Mouse (Mus musculus) CD4-positive naive resting alpha-beta T cell, adult 76 days (primary cell): ENCODE measurements around the gene Olfr91. TPM values are rescaled to one million over a fixed set of nuclear protein-coding genes. Genes with fewer than 3 reads are reported as not detected.

Experiments used
- total RNA-seq: library from RNA; stranded (reverse); gene quantifications from one replicate; pipeline ENCODE4 v1.2.4, GENCODE M21; 2023

Olfr91 gene
- total RNA-seq, result not detected

DNA sequence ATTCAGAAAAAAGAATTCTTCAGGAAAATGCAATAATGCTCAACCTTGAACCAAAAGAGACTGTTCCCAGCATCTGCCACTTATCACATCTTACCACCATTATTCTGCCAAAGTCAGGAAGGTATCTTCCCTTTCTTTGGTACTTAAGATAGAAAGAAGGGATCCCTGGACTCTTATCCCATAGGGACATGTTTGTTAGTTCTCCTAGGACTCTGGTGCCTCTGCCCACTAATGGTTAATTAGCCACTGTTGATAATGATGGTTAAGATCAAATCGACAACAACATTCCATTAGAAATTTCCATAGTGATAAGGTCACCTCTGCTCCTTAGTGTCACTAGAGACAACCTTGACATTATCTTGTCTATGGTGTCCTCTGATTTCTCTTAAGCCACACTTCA is at the start of gene Olfr91:
TSS of gene Olfr91 (minus strand) at position 101 of the 400 bp plus-strand sequence.

DNA sequence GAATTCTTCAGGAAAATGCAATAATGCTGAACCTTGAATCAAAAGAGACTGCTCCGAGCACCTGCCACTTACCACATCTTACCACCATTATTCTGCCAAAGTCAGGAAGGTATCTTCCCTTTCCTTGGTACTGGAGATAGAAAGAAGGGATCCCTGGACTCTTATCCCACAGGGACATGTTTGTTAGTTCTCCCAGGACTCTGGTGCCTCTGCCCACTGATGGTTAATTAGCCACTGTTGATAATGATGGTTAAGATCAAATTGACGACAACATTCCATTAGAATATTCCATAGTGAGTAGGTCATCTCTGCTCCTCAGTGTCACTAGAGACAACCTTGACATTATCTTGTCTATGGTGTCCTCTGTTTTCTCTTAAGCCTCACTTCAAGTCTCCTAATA is 21.9 kb upstream of the Olfr91 start, which contains the start of gene Olfr92:
TSS of gene Olfr92 (minus strand) at position 101 of the 400 bp plus-strand sequence.

DNA sequence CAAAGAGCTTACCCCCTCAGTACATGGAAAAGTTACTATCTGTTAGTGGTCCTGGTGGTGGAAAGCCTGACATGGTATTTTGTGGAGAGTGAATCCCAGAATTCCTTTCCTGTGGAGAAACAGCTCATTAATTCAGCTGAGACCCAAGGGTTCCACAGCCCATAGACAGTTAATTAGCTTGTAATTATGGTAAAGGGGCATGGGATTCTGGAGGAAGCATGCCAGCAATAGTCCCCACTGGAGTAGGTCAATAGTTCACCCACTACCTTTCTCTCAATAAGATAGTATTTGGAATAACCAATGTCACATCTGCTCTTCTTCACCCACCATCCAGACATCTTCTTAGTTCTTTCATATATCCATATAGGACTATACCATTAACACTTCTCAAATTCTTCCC is 9.7 kb downstream of the Olfr91 start, which contains the start of gene Olfr90:
TSS of gene Olfr90 (minus strand) at position 101 of the 400 bp plus-strand sequence.

DNA sequence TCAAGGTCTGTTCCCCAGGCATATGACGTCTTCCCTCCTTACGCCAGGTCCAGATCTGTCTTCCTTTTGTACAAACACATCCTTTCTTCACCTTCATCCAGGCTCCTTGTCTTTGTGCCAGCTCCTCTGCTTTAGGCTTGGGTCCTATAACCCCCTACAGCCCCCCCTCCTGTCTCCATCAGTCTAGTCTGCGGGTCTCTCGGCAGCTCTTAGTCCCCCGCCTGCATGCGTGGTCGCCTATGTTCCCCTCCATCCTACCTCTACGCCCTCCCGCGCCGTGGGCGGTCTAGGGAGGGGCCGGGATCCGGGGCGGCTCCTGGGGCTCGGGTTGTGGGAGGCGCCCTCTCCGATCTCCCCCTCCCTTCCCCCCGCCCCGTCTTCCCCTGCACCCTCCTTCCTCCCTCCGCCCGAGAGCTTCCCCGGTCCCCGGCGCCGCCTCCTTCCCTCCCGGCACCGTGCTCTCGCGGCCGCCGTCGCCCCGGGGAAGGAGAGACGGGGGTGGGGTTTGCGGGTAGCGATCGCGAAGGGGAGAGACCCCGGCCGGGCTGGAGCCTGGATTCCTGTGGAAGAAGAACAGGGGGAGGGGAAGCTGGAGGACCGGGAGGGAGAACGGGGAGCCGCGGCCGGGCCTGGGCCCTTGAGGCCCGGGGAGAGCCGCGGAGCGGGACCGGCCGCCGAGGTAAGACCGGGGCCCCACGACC is 52.3 kb downstream of the Olfr91 start, which contains the start of gene Gabbr1:
TSS of gene Gabbr1 (plus strand) at position 356 of the 701 bp plus-strand sequence.

Other genes starting within 250 kb of the Olfr91 start
- not detected for gene Trim15, start 231.1 kb downstream of the Olfr91 start, total RNA-seq
- 2.6 TPM for gene Trim10, start 228.7 kb downstream of the Olfr91 start, total RNA-seq
- not detected for gene Trim40, start 208.2 kb downstream of the Olfr91 start, total RNA-seq
- gene Trim31, start 200.2 kb downstream of the Olfr91 start, total RNA-seq, result not detected
- gene Rnf39, start 155.4 kb downstream of the Olfr91 start, total RNA-seq, result 1.4 TPM
- gene Ppp1r11, start 146.5 kb downstream of the Olfr91 start, total RNA-seq, result 70.8 TPM
- gene Znrd1, start 139.7 kb downstream of the Olfr91 start, total RNA-seq, result 64.3 TPM
- 1.7 TPM for gene Znrd1as, start 139.7 kb downstream of the Olfr91 start, total RNA-seq
- not detected for gene 2410137M14Rik, start 117.0 kb downstream of the Olfr91 start, total RNA-seq
- not detected for gene H2-M5, start 108.7 kb downstream of the Olfr91 start, total RNA-seq
- gene Zfp57, start 97.1 kb downstream of the Olfr91 start, total RNA-seq, result not detected
- gene Mog, start 74.9 kb downstream of the Olfr91 start, total RNA-seq, result not detected
- 112 TPM for gene Gabbr1, start 52.3 kb downstream of the Olfr91 start, total RNA-seq
- 0.21 TPM for gene Olfr90, start 9.8 kb downstream of the Olfr91 start, total RNA-seq
- gene Olfr92, start 21.8 kb upstream of the Olfr91 start, total RNA-seq, result not detected
- not detected for gene Olfr93, start 63.2 kb upstream of the Olfr91 start, total RNA-seq
- not detected for gene Ubd, start 95.6 kb upstream of the Olfr91 start, total RNA-seq
- not detected for gene Olfr94, start 102.7 kb upstream of the Olfr91 start, total RNA-seq
- not detected for gene Olfr95, start 114.8 kb upstream of the Olfr91 start, total RNA-seq
- gene Olfr96, start 121.9 kb upstream of the Olfr91 start, total RNA-seq, result not detected
- not detected for gene Olfr97, start 139.1 kb upstream of the Olfr91 start, total RNA-seq
- not detected for gene Olfr98, start 165.5 kb upstream of the Olfr91 start, total RNA-seq
- 32.4 TPM for gene H2-M3, start 171.9 kb upstream of the Olfr91 start, total RNA-seq
- not detected for gene Olfr99, start 185.2 kb upstream of the Olfr91 start, total RNA-seq
- not detected for gene Olfr101, start 206.0 kb upstream of the Olfr91 start, total RNA-seq
- not detected for gene Olfr102, start 218.8 kb upstream of the Olfr91 start, total RNA-seq
- not detected for gene Olfr103, start 241.4 kb upstream of the Olfr91 start, total RNA-seq